Mouse (Mus musculus): ENCODE results near the gene Agmat. TPM values are rescaled to one million over a fixed set of nuclear protein-coding genes. Genes with fewer than 3 reads are reported as not detected.

Gene Agmat
- polyA plus RNA-seq, 1 experiment from 2014 or later, result 65.6 TPM

- no peak overlapping the region for H3K4me2 ChIP-seq (ENCODE audit: low read depth, low read length)
- no peak overlapping the region for H3K27ac ChIP-seq (ENCODE audit: low read length)
- 82% methylated on average over 13 of the region's 13 CpGs for WGBS
- H3K27me3 ChIP-seq (replicated peaks; ENCODE audit: control insufficient read depth, insufficient read depth, low read length), result no peaks in the 10 kb centered on the region
- H3K9ac ChIP-seq (ENCODE audit: low read depth, low read length), result no peak overlapping the region
- ATAC-seq, result no peak
- H3K4me3 ChIP-seq (ENCODE audit: low read length), result no peak overlapping the region
- H3K9me3 ChIP-seq (ENCODE audit: control insufficient read depth, low read length), result no peaks in the 10 kb centered on the region
- peaks cover 28% of the 10 kb centered on the region; the same call in 1 of the 2 replicates for H3K4me1 ChIP-seq (ENCODE audit: control insufficient read depth, insufficient read depth, low read length)
- H3K36me3 ChIP-seq (ENCODE audit: control insufficient read depth, insufficient read depth, low read length), result no peaks in the 10 kb centered on the region
Measured at GRCm38 (mm10) chr4:141730401-141730800, 16.1 kb upstream of the Agmat start.

GRCm38 (mm10) chr4:141731766-141732165 lies 14.7 kb upstream of the Agmat start:
- H3K27ac ChIP-seq (ENCODE audit: low read length), result peak overlapping the region; percentile 75
- no peaks in the 10 kb centered on the region for H3K27me3 ChIP-seq (replicated peaks; ENCODE audit: control insufficient read depth, insufficient read depth, low read length)
- no peaks in the 10 kb centered on the region for H3K36me3 ChIP-seq (ENCODE audit: control insufficient read depth, insufficient read depth, low read length)
- WGBS, result 53% methylated on average over 5 of the region's 5 CpGs
- ATAC-seq, result peak; percentile 78
- H3K4me2 ChIP-seq (ENCODE audit: low read depth, low read length), result no peak overlapping the region
- no peak overlapping the region for H3K4me3 ChIP-seq (ENCODE audit: low read length)
- H3K9ac ChIP-seq (ENCODE audit: low read depth, low read length), result no peak overlapping the region
- H3K4me1 ChIP-seq (ENCODE audit: control insufficient read depth, insufficient read depth, low read length), result peaks cover 24% of the 10 kb centered on the region; the same call in 1 of the 2 replicates
- H3K9me3 ChIP-seq (ENCODE audit: control insufficient read depth, low read length), result no peaks in the 10 kb centered on the region

DNA sequence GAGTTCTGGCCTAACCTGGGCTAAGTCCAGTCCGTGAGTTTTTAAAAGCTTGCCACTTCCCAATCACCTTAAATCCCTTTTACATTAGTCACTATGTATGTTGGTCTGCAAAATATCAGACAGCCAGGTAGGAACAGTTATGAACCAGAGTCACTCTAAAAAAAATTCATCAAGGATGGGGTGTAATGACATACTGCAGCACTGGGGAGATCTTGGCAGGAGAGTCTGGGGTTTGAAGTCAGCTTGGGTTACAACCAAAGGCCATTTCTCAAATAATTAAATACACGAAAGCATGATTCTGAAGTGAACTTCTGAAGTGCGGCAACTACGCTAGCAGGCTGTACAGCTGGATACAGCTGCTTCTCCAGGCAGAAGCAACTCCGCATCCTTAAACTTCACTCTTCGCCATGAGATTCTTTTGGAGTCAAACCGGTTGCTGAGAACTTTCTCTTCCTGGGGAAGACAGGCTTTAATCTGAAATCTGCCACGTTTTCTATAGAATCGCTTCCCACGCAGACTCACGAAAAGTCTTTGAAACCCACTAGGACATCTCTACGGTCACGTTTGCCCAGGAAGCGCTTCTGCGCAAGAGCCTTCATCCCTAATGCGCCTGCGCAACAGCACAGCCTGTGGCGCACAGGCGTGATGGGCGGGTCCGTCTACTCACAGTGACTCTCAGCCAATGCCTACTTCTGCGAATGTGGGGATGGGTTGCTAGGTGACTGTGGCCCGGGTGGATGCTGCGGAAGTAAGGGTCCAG lies 11.8 kb upstream of the Agmat start:
- H3K27me3 ChIP-seq (replicated peaks; ENCODE audit: control insufficient read depth, insufficient read depth, low read length), result no peaks in the 10 kb centered on the region
- peak overlapping the region; percentile 45 for H3K4me3 ChIP-seq (ENCODE audit: low read length)
- 5% methylated on average over 24 of the region's 24 CpGs for WGBS
- H3K4me2 ChIP-seq (ENCODE audit: low read depth, low read length), result peak overlapping the region; percentile 62
- peak overlapping the region; percentile 86 for H3K27ac ChIP-seq (ENCODE audit: low read length)
- ATAC-seq, result peak; percentile 91
- H3K9me3 ChIP-seq (ENCODE audit: control insufficient read depth, low read length), result no peaks in the 10 kb centered on the region
- H3K4me1 ChIP-seq (ENCODE audit: control insufficient read depth, insufficient read depth, low read length), result peaks cover 18% of the 10 kb centered on the region; the same call in 1 of the 2 replicates
- H3K36me3 ChIP-seq (ENCODE audit: control insufficient read depth, insufficient read depth, low read length), result no peaks in the 10 kb centered on the region
- peak overlapping the region; percentile 61 for H3K9ac ChIP-seq (ENCODE audit: low read depth, low read length)

DNA sequence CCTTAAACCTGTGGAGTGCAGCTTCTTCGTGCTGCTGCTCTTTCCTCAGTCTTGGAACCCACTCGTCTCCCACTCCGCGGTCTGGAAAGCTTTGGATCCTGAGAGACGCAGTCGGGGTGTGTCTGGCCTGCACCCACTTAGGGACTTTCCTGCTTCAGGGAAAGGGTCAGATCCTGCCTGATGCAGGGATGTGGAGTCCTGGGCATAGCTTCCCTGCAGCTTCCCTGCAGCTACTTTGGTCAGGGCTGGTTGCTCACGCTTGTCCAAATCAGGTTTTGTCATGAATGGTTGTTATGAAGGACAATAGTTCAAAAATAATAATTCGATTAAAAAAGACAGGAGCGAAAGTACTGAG lies 11.3 kb upstream of the Agmat start:
- no peaks in the 10 kb centered on the region for H3K36me3 ChIP-seq (ENCODE audit: control insufficient read depth, insufficient read depth, low read length)
- H3K27me3 ChIP-seq (replicated peaks; ENCODE audit: control insufficient read depth, insufficient read depth, low read length), result no peaks in the 10 kb centered on the region
- H3K9me3 ChIP-seq (ENCODE audit: control insufficient read depth, low read length), result no peaks in the 10 kb centered on the region
- no peak overlapping the region for H3K9ac ChIP-seq (ENCODE audit: low read depth, low read length)
- 22% methylated on average over 9 of the region's 9 CpGs for WGBS
- ATAC-seq, result no peak
- peak overlapping the region; percentile 49; the same call in 1 of the 2 replicates for H3K27ac ChIP-seq (ENCODE audit: low read length)
- H3K4me3 ChIP-seq (ENCODE audit: low read length), result peak overlapping the region; percentile 45
- H3K4me2 ChIP-seq (ENCODE audit: low read depth, low read length), result peak overlapping the region; percentile 62
- H3K4me1 ChIP-seq (ENCODE audit: control insufficient read depth, insufficient read depth, low read length), result peaks cover 13% of the 10 kb centered on the region; the same call in 1 of the 2 replicates

DNA sequence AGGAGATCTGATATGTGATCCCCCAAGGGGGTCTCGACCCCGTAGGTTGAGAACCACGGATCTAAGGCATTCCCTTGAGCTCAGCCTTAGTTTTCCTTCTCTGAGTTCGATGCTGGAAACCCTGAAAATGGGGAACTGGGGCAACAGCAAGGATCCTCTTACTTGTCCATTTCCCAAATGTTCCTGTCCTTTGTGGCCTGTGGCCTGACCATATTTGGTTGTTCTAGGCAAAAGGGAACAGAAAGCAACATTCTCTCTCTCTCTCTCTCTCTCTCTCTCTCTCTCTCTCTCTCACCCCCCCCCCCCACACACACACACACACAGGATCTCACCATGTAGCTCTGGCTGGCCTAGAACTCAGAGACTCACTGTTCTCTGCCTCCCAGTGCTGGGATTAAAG lies 9.6 kb upstream of the Agmat start:
- ATAC-seq, result no peak
- Histone ChIP-seq H3K27ac (ENCODE audit: low read length) (no peak overlapping the region), H3K9ac (ENCODE audit: low read depth, low read length) (no peak overlapping the region), H3K9me3 (ENCODE audit: control insufficient read depth, low read length) (no peaks in the 10 kb centered on the region), H3K36me3 (ENCODE audit: control insufficient read depth, insufficient read depth, low read length) (no peaks in the 10 kb centered on the region), H3K4me3 (ENCODE audit: low read length) (no peak overlapping the region), H3K27me3 (replicated peaks; ENCODE audit: control insufficient read depth, insufficient read depth, low read length) (no peaks in the 10 kb centered on the region), H3K4me2 (ENCODE audit: low read depth, low read length) (no peak overlapping the region), H3K4me1 (ENCODE audit: control insufficient read depth, insufficient read depth, low read length) (peaks cover 8% of the 10 kb centered on the region; the same call in 1 of the 2 replicates)
- WGBS, result 67% methylated on average over 4 of the region's 4 CpGs

GRCm38 (mm10) chr4:141738015-141738414 lies 8.5 kb upstream of the Agmat start:
- no peaks in the 10 kb centered on the region for H3K9me3 ChIP-seq (ENCODE audit: control insufficient read depth, low read length)
- H3K9ac ChIP-seq (ENCODE audit: low read depth, low read length), result no peak overlapping the region
- H3K4me2 ChIP-seq (ENCODE audit: low read depth, low read length), result no peak overlapping the region
- no peak overlapping the region for H3K27ac ChIP-seq (ENCODE audit: low read length)
- WGBS, result 68% methylated on average over 8 of the region's 8 CpGs
- H3K27me3 ChIP-seq (replicated peaks; ENCODE audit: control insufficient read depth, insufficient read depth, low read length), result no peaks in the 10 kb centered on the region
- H3K36me3 ChIP-seq (ENCODE audit: control insufficient read depth, insufficient read depth, low read length), result no peaks in the 10 kb centered on the region
- H3K4me1 ChIP-seq (ENCODE audit: control insufficient read depth, insufficient read depth, low read length), result peaks cover 8% of the 10 kb centered on the region; the same call in 1 of the 2 replicates
- no peak for ATAC-seq
- no peak overlapping the region for H3K4me3 ChIP-seq (ENCODE audit: low read length)

DNA sequence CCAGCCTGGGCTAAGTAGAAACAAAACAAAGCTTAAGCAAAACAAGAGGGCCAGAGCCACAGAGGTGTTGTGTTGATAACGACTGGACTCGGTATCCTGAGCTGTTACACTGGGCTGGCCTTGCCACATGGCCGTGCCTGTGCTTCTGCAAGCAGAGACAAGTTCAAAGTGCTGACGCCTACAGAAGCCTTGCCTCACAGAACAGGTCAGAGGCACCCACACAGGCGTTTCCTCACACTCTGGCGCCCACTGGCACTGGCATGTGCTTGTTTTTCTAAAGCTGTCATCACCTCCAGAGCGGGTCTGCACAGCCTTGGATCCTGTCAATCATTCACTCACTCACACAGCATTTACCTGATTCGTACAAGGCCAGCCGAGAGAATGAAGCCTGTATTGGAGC lies 4.6 kb upstream of the Agmat start:
- no peaks in the 10 kb centered on the region for H3K27me3 ChIP-seq (replicated peaks; ENCODE audit: control insufficient read depth, insufficient read depth, low read length)
- H3K9me3 ChIP-seq (ENCODE audit: control insufficient read depth, low read length), result no peaks in the 10 kb centered on the region
- no peak overlapping the region for H3K4me2 ChIP-seq (ENCODE audit: low read depth, low read length)
- H3K36me3 ChIP-seq (ENCODE audit: control insufficient read depth, insufficient read depth, low read length), result no peaks in the 10 kb centered on the region
- H3K9ac ChIP-seq (ENCODE audit: low read depth, low read length), result no peak overlapping the region
- peak overlapping the region; percentile 55 for H3K27ac ChIP-seq (ENCODE audit: low read length)
- 43% methylated on average over 9 of the region's 9 CpGs for WGBS
- ATAC-seq, result peak; percentile 92
- H3K4me3 ChIP-seq (ENCODE audit: low read length), result no peak overlapping the region
- H3K4me1 ChIP-seq (ENCODE audit: control insufficient read depth, insufficient read depth, low read length), result no peaks in the 10 kb centered on the region

- no peak overlapping the region for H3K4me3 ChIP-seq (ENCODE audit: low read length)
- ATAC-seq, result no peak
- 90% methylated on average over 4 of the region's 4 CpGs for WGBS
- no peaks in the 10 kb centered on the region for H3K27me3 ChIP-seq (replicated peaks; ENCODE audit: control insufficient read depth, insufficient read depth, low read length)
- H3K27ac ChIP-seq (ENCODE audit: low read length), result peak overlapping the region; percentile 55
- no peaks in the 10 kb centered on the region for H3K9me3 ChIP-seq (ENCODE audit: control insufficient read depth, low read length)
- H3K4me2 ChIP-seq (ENCODE audit: low read depth, low read length), result no peak overlapping the region
- no peaks in the 10 kb centered on the region for H3K4me1 ChIP-seq (ENCODE audit: control insufficient read depth, insufficient read depth, low read length)
- no peak overlapping the region for H3K9ac ChIP-seq (ENCODE audit: low read depth, low read length)
- no peaks in the 10 kb centered on the region for H3K36me3 ChIP-seq (ENCODE audit: control insufficient read depth, insufficient read depth, low read length)
Measured at GRCm38 (mm10) chr4:141742381-141742780, 4.1 kb upstream of the Agmat start.

DNA sequence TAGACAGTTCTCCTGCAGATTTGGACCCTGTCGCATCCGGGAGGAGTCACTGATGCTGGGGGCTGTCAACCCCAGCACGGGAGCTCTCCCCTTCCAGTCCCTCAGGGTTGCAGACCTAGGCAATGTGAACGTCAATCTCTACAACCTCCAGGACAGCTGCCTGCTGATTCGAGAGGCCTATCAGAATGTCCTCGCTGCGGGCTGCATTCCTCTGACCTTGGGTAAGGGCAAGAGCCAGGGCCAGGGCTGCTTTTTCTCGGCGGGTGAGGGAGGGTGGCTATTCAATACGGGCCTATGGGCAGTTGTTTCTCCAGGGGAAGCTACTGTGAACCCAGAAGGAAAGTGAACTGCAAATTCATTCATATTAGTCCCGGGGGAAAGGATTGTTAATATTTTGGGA lies 3.1 kb downstream of the Agmat start:
- no peaks in the 10 kb centered on the region for H3K9me3 ChIP-seq (ENCODE audit: control insufficient read depth, low read length)
- no peak overlapping the region for H3K4me3 ChIP-seq (ENCODE audit: low read length)
- H3K27me3 ChIP-seq (replicated peaks; ENCODE audit: control insufficient read depth, insufficient read depth, low read length), result no peaks in the 10 kb centered on the region
- peaks cover 5% of the 10 kb centered on the region; the same call in 1 of the 2 replicates for H3K4me1 ChIP-seq (ENCODE audit: control insufficient read depth, insufficient read depth, low read length)
- H3K9ac ChIP-seq (ENCODE audit: low read depth, low read length), result no peak overlapping the region
- no peak overlapping the region for H3K4me2 ChIP-seq (ENCODE audit: low read depth, low read length)
- 39% methylated on average over 11 of the region's 11 CpGs for WGBS
- H3K27ac ChIP-seq (ENCODE audit: low read length), result no peak overlapping the region
- peaks cover 1% of the 10 kb centered on the region; the same call in 1 of the 2 replicates for H3K36me3 ChIP-seq (ENCODE audit: control insufficient read depth, insufficient read depth, low read length)
- ATAC-seq, result no peak

Measured in intestine, embryonic 16.5 days (tissue).